Mouse (Mus musculus) cortical plate, adult 2 months (tissue): ENCODE results near the gene Alcam.

Experiments
- CTCF ChIP-seq: fragments of 200-500 bp; IDR thresholded peaks from 2 replicates; pipeline ENCODE4 v1.5.1; 2011; ENCODE audit warnings: mild to moderate bottlenecking, control low read depth, low read length; ENCODE audit not compliant: insufficient read depth; ENCODE audit errors: extremely low read depth
- POLR2A ChIP-seq: fragments of 200-500 bp; IDR thresholded peaks from 2 replicates; pipeline ENCODE4 v1.6.1; 2011; ENCODE audit warnings: mild to moderate bottlenecking, low read length, control low read depth; ENCODE audit not compliant: insufficient read depth; ENCODE audit errors: extremely low read depth

- TF ChIP-seq POLR2A = no peak
- no peak for TF ChIP-seq CTCF
Measured at GRCm38 (mm10) chr16:52250196-52250595, 203.7 kb downstream of the Alcam start.
